Mouse (Mus musculus) forebrain, embryonic 14.5 days (tissue): ENCODE results near the gene Hoxa10. TPM values are rescaled to one million over a fixed set of nuclear protein-coding genes. Genes with fewer than 3 reads are reported as not detected.

Source experiments
- ATAC-seq: fragments of 200-750 bp; cut with Nextera tagmentation; 2 replicates; pipeline ENCODE4 v1.8.0; 2017; ENCODE audit warnings: mild to moderate bottlenecking, moderate library complexity
- DNase-seq: peaks from one replicate; pipeline ENCODE4 v3.0.0-alpha.2; 2015; ENCODE audit warnings: low spot score
- H3K27ac ChIP-seq: fragments of 300-500 bp; sonication (generic); 2 replicates; pipeline ENCODE4 v1.5.1; 2014; ENCODE audit warnings: low read depth, mild to moderate bottlenecking, control low read depth, low read length, moderate library complexity
- H3K27me3 ChIP-seq: fragments of 300-500 bp; sonication (generic); replicated peaks from 2 replicates; pipeline ENCODE4 v1.6.1; 2014; ENCODE audit warnings: low read length, control low read depth, mixed read lengths; ENCODE audit not compliant: control insufficient read depth, insufficient read depth
- H3K36me3 ChIP-seq: fragments of 300-500 bp; sonication (generic); 2 replicates; pipeline ENCODE4 v1.6.1; 2014; ENCODE audit warnings: low read length, control low read depth; ENCODE audit not compliant: control insufficient read depth, insufficient read depth
- H3K4me1 ChIP-seq: fragments of 300-500 bp; sonication (generic); 2 replicates; pipeline ENCODE4 v1.6.1; 2014; ENCODE audit warnings: antibody characterized with exemption, low read length, control low read depth; ENCODE audit not compliant: control insufficient read depth, insufficient read depth
- H3K4me2 ChIP-seq: fragments of 300-500 bp; sonication (generic); 2 replicates; pipeline ENCODE4 v1.6.1; 2014; ENCODE audit warnings: mild to moderate bottlenecking, control low read depth, low read length
- H3K4me3 ChIP-seq: fragments of 300-500 bp; sonication (generic); 2 replicates; pipeline ENCODE4 v1.5.1; 2014; ENCODE audit warnings: low read depth, low read length, control low read depth
- H3K9ac ChIP-seq: fragments of 300-500 bp; sonication (generic); 2 replicates; pipeline ENCODE4 v1.6.1; 2014; ENCODE audit warnings: mild to moderate bottlenecking, low read length, control low read depth, moderate library complexity
- H3K9me3 ChIP-seq: fragments of 300-500 bp; sonication (generic); replicated peaks from 2 replicates; pipeline ENCODE4 v1.6.1; 2016; ENCODE audit warnings: low read length, control low read depth, mixed read lengths; ENCODE audit not compliant: control insufficient read depth
- WGBS: fragments of 180-500 bp; shearing (Covaris S2); extraction: QIAGEN DNeasy Blood & Tissue Kit; methylation state at CpG from one replicate; pipeline ENCODE4 v1.1.7; 2014; 5-methylcytosine and 5-hydroxymethylcytosine counted together
- polyA plus RNA-seq: library from polyadenylated mRNA; unstranded; fragments of >200 nt; fragmentation: Nextera tagmentation; extraction: Ambion mirVana; gene quantifications from 2 replicates; pipeline ENCODE4 v1.2.1, GENCODE M21; 2014

Hoxa10 gene
- polyA plus RNA-seq, 1 experiment from 2014 or later, result not detected

DNA sequence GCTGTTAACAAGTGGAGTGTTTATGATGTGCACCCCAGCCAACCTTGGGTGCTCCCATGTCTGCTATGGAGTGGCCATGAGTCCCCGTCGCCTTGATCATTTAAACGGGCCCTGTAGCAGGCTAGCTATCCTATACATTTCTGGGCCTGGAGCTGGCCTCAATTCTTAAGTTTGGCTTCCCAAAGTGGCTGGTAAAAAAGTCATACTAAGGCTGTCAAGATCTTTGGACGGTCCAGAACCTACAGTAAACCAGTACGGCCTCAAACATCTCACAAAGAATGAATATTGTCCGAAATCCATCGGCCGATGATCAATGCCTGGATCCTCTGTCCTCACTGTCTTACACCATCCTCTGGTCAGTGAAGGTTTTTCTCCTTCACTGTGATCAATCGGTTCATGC is 5.4 kb downstream of the Hoxa10 start:
- DNase-seq, result no peak
- Histone ChIP-seq H3K27me3 (peaks cover 93% of the 10 kb centered on the region), H3K9ac (no peak overlapping the region), H3K4me1 (no peaks in the 10 kb centered on the region), H3K36me3 (no peaks in the 10 kb centered on the region), H3K4me3 (no peak overlapping the region), H3K27ac (no peak overlapping the region), H3K9me3 (no peaks in the 10 kb centered on the region), H3K4me2 (no peak overlapping the region)
- no peak for ATAC-seq
- WGBS, result 30% methylated on average over 9 of the region's 9 CpGs

DNA sequence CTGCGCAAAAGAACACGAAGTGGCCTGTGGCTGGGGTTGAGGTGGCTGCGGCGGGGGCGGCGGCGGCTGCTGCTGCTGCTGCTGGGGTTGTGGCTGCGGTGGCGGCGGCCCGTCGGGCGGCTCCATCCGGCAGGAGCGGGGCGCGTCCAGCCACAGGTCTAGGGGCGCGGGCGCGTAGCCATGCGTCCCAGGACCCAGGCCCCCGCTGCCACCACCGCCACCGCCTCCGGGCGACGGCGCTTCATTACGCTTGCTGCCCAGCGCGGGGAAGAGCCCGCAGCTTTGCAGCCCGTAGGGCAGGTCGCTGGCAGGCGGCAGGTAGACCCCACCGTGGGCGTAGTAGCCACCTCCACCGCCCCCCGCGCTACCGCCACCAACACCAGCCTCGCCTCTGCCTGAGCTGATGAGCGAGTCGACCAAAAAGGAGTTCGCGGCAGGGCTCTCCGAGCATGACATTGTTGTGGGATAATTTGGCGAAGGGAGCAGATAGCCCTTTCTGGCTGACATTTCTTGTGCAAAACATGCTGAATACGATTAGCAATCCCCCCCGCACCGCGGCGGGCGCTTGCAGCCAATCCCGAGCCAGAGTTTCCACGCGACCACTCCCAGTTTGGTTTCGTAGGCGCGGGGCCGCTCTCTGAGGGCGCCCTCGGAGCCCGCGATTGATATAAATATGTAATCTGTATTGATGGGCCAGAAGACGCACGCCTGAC is 6.1 kb downstream of the Hoxa10 start:
- Histone ChIP-seq H3K27ac (no peak overlapping the region), H3K27me3 (peaks cover 92% of the 10 kb centered on the region), H3K4me3 (no peak overlapping the region), H3K9ac (no peak overlapping the region), H3K36me3 (no peaks in the 10 kb centered on the region), H3K4me2 (no peak overlapping the region), H3K9me3 (no peaks in the 10 kb centered on the region), H3K4me1 (no peaks in the 10 kb centered on the region)
- under 1% methylated on average over 61 of the region's 68 CpGs for WGBS
- ATAC-seq (no peak), DNase-seq (no peak)

DNA sequence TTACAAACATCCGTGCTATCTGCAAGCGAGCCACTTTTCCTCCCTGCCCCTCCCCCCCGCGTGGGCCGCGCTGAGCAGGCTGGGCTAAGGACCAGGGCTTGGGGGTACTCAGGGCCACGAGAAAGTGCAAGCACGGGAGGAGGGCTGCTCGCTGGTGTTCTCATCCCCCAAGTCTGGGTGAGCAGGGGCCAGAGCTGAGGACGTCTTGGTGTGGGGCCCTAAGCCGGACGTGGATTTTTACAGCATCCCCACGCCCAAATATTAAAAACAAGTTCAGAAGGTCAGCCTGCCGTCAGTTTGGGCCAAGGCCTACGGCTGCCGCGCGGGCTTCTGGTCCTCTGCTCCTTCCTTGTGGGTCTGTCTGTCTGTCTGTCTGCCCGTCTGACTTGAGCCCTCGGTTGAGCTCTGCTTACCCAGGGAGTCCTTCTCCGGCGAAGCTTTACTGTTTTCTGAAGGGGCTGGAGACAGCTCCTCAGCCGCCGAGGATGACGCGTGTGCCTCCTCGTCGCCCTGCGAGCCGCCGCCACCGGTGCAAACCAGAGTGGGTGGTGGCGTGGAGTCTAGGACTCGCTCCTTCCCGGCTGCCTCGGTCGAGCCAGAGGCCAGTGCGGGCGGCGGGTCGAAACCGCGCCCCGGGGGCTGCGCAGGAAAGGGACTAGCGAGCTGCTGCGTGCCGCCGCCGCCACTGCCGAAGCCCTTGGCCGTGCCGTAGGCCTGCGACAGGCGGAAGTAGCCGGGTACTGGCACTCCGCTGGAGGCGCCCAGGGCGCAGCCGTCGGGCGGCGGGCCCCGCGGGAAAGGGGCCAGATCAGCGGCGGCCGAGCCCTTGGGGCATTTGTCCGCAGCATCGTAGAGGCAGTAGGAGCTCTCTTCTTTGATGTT is 6.9 kb downstream of the Hoxa10 start:
- no peak overlapping the region for H3K9ac ChIP-seq
- H3K4me3 ChIP-seq, result no peak overlapping the region
- no peaks in the 10 kb centered on the region for H3K36me3 ChIP-seq
- 1% methylated on average over 68 of the region's 70 CpGs for WGBS
- H3K4me2 ChIP-seq, result no peak overlapping the region
- no peak overlapping the region for H3K27ac ChIP-seq
- H3K27me3 ChIP-seq, result peaks cover 94% of the 10 kb centered on the region
- DNase-seq (no peak), ATAC-seq (no peak)
- no peaks in the 10 kb centered on the region for H3K9me3 ChIP-seq
- no peaks in the 10 kb centered on the region for H3K4me1 ChIP-seq

- no peak overlapping the region for H3K27ac ChIP-seq
- 2% methylated on average over 23 of the region's 23 CpGs for WGBS
- H3K4me3 ChIP-seq, result no peak overlapping the region
- no peak overlapping the region for H3K4me2 ChIP-seq
- peaks cover 93% of the 10 kb centered on the region for H3K27me3 ChIP-seq
- H3K36me3 ChIP-seq, result no peaks in the 10 kb centered on the region
- no peak for DNase-seq
- H3K9me3 ChIP-seq, result no peaks in the 10 kb centered on the region
- ATAC-seq, result no peak
- H3K4me1 ChIP-seq, result no peaks in the 10 kb centered on the region
- H3K9ac ChIP-seq, result no peak overlapping the region
Measured at GRCm38 (mm10) chr6:52232984-52233545, 7.6 kb downstream of the Hoxa10 start.

DNA sequence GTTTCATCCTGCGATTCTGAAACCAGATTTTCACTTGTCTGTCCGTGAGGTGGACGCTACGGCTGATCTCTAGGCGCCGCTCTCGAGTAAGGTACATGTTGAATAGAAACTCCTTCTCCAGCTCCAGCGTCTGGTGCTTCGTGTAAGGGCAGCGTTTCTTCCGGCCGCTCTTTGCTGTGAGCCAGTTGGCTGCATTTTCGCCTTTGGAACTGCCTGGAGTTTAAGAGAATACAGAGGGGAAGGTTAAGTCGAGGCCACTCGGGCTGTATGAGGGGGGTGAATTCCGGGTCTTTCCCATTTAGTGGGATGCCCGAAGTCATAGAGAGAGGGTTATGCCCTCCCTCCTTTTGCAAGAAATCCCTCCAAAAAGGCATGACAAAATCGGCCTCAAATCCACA is 8.1 kb downstream of the Hoxa10 start:
- Histone ChIP-seq H3K4me2 (no peak overlapping the region), H3K4me1 (no peaks in the 10 kb centered on the region), H3K27me3 (peaks cover 93% of the 10 kb centered on the region), H3K9ac (no peak overlapping the region), H3K27ac (no peak overlapping the region), H3K36me3 (no peaks in the 10 kb centered on the region), H3K4me3 (no peak overlapping the region), H3K9me3 (no peaks in the 10 kb centered on the region)
- under 1% methylated on average over 18 of the region's 18 CpGs for WGBS
- DNase-seq (no peak), ATAC-seq (no peak)

DNA sequence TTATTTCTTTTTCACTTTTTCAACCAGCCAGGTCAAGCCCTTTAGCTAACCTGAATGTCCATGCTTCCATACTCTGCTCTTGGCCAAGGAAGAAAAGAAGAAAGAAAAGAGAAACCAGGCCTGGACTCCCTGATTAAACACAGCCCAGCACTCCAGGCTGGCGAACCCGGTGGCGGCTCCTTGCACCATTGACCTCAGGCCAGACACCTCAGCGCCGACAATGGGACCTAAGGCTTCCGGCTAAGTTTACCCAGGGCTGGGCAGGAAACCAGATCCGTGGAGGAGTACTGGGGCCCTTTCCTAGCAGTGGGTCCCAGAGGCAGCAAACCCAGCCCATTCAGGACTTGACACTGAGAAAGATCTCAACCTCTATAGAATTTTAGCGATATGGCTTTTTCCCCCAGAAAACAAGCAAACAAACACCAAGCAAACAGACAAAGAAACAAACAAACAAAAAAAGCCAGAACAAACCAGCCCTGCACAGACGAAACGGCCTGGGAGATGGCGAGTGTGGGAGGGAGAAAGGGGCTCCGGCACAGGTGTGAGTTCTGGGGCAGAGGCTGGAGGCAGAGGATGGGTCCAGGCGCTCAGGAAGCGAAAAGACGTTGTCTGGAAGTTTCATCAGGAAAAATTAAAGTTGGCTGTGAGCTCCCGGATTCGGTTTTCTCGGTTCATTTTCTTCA is 8.6 kb downstream of the Hoxa10 start:
- Histone ChIP-seq H3K4me3 (no peak overlapping the region), H3K4me2 (no peak overlapping the region), H3K9me3 (no peaks in the 10 kb centered on the region), H3K36me3 (no peaks in the 10 kb centered on the region), H3K4me1 (no peaks in the 10 kb centered on the region), H3K27ac (no peak overlapping the region), H3K9ac (no peak overlapping the region), H3K27me3 (peaks cover 93% of the 10 kb centered on the region)
- DNase-seq, result no peak
- under 1% methylated on average over 18 of the region's 18 CpGs for WGBS
- no peak for ATAC-seq

- WGBS, result 1% methylated on average over 14 of the region's 36 CpGs
- ATAC-seq, result no peak
- H3K9me3 ChIP-seq, result no peaks in the 10 kb centered on the region
- H3K27ac ChIP-seq, result no peak within 1 kb of the TSS
- H3K9ac ChIP-seq, result no peak within 1 kb of the TSS
- no peaks in the 10 kb centered on the region for H3K36me3 ChIP-seq
- no peak within 1 kb of the TSS for H3K4me3 ChIP-seq
- H3K4me2 ChIP-seq, result no peak within 1 kb of the TSS
- no peak for DNase-seq
- peaks cover 93% of the 10 kb centered on the region for H3K27me3 ChIP-seq
- no peaks in the 10 kb centered on the region for H3K4me1 ChIP-seq
Measured at GRCm38 (mm10) chr6:52230516-52231165, 10.0 kb downstream of the Hoxa10 start, which contains the start of gene Hoxa9. Gene Hoxa9, minus strand, starts transcription at chr6:52231089.

DNA sequence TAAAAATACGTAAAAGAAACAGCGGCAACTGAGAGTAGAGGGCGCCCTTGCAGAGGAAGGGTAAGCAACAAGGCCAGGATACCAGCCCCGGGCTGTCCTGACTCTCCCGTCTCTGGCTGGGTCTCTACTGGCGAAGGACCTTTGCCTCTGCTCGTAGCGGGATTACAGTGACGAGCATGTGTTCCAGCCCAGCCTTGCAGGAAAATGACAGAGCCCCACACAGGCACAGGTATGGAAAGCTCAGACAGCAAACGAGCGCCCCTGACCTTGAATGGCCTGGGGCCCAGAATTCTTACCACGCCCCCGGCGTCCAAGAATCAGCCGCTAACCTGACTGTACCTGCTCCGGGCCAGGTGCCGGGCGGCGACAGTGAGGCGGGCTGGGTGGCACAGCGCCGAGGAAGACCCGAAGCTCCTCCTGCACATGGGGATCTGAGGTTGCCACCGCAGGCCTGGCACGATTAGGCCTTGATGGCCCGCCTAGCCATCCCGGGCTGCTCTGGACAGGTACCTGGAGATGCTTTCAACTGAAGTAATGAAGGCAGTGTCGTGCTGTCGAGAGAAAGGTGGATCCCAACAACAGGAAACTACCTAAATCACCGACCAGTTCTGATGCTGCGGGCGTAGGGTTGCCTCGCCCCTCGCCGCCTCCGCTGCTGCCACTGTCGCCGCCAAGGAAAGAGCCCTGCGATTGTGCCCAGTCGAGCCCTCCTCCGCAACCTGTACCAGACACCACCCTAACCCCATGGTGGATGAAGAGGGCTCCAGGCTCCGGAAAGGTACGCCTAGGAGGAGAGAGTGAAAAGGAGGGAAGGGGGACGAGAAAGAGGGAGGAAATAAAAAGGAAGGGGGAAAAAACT is 10.9 kb downstream of the Hoxa10 start:
- peaks cover 93% of the 10 kb centered on the region for H3K27me3 ChIP-seq
- no peak overlapping the region for H3K4me3 ChIP-seq
- no peak overlapping the region for H3K27ac ChIP-seq
- under 1% methylated on average over 44 of the region's 44 CpGs for WGBS
- no peak overlapping the region for H3K4me2 ChIP-seq
- no peak overlapping the region for H3K9ac ChIP-seq
- ATAC-seq (no peak), DNase-seq (no peak)
- no peaks in the 10 kb centered on the region for H3K9me3 ChIP-seq
- H3K36me3 ChIP-seq, result no peaks in the 10 kb centered on the region
- H3K4me1 ChIP-seq, result no peaks in the 10 kb centered on the region
